Mouse (Mus musculus) spleen, adult 2 months (tissue): ENCODE data around the gene Dnah2. TPM values are rescaled to one million over a fixed set of nuclear protein-coding genes. Genes with fewer than 3 reads are reported as not detected.

ENCODE experiments used
- DNase-seq, 2 experiments: peaks; one replicate each; pipeline versions ENCODE4 v3.0.0 to v3.0.0-alpha.2; 2012 to 2021; ENCODE audit warnings: low spot score in 2 of 2, low read depth in 1 of 2
- H3K27ac ChIP-seq: fragments of 200-500 bp; 2 replicates; pipeline ENCODE4 v1.5.1; 2012; ENCODE audit warnings: low read length, inconsistent platforms; ENCODE audit not compliant: insufficient read depth
- H3K27me3 ChIP-seq: fragments of 200-500 bp; 2 replicates; pipeline ENCODE4 v1.6.1; 2012; ENCODE audit warnings: mild to moderate bottlenecking, moderate library complexity, low read length, inconsistent platforms; ENCODE audit not compliant: control insufficient read depth, insufficient read depth
- H3K36me3 ChIP-seq: fragments of 200-500 bp; 2 replicates; pipeline ENCODE4 v1.6.1; 2012; ENCODE audit warnings: mild to moderate bottlenecking, low read length, inconsistent platforms; ENCODE audit not compliant: control insufficient read depth, insufficient read depth
- H3K4me1 ChIP-seq: fragments of 200-500 bp; 2 replicates; pipeline ENCODE4 v1.6.1; 2011; ENCODE audit warnings: inconsistent platforms; ENCODE audit not compliant: control insufficient read depth, insufficient read depth, insufficient read length
- H3K4me3 ChIP-seq: fragments of 200-500 bp; 2 replicates; pipeline ENCODE4 v1.5.1; 2011; ENCODE audit warnings: mild to moderate bottlenecking, inconsistent platforms; ENCODE audit not compliant: insufficient read depth, insufficient read length; ENCODE audit errors: extremely low read depth
- CTCF ChIP-seq: fragments of 200-500 bp; IDR thresholded peaks from 2 replicates; pipeline ENCODE4 v1.5.1; 2011; ENCODE audit warnings: mild to moderate bottlenecking, inconsistent platforms; ENCODE audit not compliant: insufficient read depth, insufficient read length, insufficient replicate concordance; ENCODE audit errors: extremely low read depth
- POLR2A ChIP-seq: fragments of 200-500 bp; IDR thresholded peaks from 2 replicates; pipeline ENCODE4 v1.6.1; 2011; ENCODE audit warnings: low read depth, low read length, inconsistent platforms
- WGBS: fragments of 180-500 bp; shearing (Covaris S2); methylation state at CpG from one replicate; pipeline ENCODE4 v1.1.7; 2018; 5-methylcytosine and 5-hydroxymethylcytosine counted together
- polyA plus RNA-seq: library from polyadenylated mRNA; depleted of rRNA; stranded (reverse); fragments of >200 nt; gene quantifications from 2 replicates; pipeline ENCODE4 v1.2.3, GENCODE M21; 2012

The Dnah2 gene
- polyA plus RNA-seq, 1 experiment, result 0.29 TPM

GRCm38 (mm10) chr11:69580091-69580514, 31.2 kb upstream of the Dnah2 start, which contains the start of the genes Wrap53 and Trp53:
TSS of gene Wrap53 (minus strand) at chr11:69580255.
TSS of gene Trp53 (plus strand) at chr11:69580359.
- no peaks in the 10 kb centered on the region for H3K27me3 ChIP-seq
- peak; percentile 86 to 95 for DNase-seq
- TF ChIP-seq POLR2A, result peak; percentile 55; the same call in 1 of the 2 replicates
- TF ChIP-seq CTCF, result no peak
- H3K4me1 ChIP-seq, result peaks cover 10% of the 10 kb centered on the region; the same call in 1 of the 2 replicates
- peak within 1 kb of the TSS; percentile 100 for H3K4me3 ChIP-seq
- WGBS, result 1% methylated on average over 13 of the region's 13 CpGs
- no peaks in the 10 kb centered on the region for H3K36me3 ChIP-seq
- peak within 1 kb of the TSS; percentile 94 for H3K27ac ChIP-seq

DNA sequence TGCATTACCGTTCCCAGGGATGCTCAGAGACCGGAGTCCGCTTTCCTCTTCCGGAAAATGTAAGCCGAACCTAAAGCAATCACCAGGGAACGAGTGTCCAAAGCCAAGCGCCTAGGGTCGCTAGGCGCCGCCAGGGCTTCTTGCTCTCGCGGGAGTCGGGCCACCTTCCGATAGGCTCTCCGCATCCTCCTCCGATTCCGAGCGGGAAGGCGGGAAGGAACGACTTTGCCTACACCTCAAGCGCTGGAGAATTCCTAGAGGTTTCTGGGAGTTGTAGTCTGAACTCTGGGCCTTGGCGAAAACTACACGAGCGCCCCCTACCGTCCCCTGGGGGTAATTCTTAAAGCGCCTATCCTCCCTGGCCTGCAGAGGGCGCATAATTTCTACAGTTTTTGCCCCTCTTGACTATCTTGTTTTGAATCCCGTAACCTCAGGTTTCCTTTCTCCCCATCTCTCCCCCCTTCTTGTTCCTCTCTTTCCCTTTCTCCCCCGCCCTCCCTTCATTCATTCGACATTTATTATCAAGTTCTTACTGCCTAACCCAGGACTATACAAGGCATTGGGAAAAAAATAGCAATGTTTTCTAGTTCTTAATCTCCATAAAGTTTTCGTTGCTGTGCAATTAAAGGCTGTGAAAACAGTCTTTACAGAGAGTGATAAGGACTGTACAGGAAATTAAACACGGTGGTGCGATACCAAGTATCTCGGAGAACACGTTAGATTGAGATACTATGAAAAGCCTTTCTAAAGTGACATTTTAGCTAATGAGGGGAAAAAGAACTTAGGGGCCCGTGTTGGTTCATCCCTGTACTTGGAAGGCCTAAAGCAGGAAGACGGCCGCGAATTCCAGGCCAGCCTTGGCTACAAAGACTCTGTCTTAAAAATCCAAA, 30.5 kb upstream of the Dnah2 start:
- Histone ChIP-seq H3K4me1 (peaks cover 7% of the 10 kb centered on the region; the same call in 1 of the 2 replicates), H3K36me3 (no peaks in the 10 kb centered on the region), H3K27me3 (no peaks in the 10 kb centered on the region), H3K4me3 (peak overlapping the region; percentile 100), H3K27ac (peak overlapping the region; percentile 80)
- peak; percentile 84 to 85 for DNase-seq
- WGBS, result under 1% methylated on average over 39 of the region's 39 CpGs
- TF ChIP-seq POLR2A, result no peak
- TF ChIP-seq CTCF, result peak; percentile 98; the same call in 1 of the 2 replicates

DNA sequence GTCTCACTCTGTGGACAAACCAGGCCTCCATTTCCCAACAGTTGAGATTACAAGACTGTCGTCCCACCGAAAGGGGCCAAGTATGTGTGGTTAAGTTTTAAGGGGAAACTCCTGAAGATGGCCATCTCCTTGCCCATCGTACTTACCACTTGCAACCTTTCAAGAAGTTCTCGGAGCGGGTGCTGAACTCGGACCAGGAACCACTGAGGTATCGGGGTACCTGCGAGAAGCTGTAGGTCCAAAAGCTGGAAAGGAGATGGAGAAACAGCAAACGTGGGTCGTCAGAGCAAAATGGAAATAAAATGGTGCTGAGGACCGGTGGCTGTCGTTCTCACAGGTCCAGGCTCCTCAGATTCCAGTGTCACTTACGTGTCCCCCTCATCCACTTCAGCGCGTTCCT, 29.4 kb upstream of the Dnah2 start:
- Histone ChIP-seq H3K4me3 (peak overlapping the region; percentile 100), H3K36me3 (no peaks in the 10 kb centered on the region), H3K4me1 (peaks cover 7% of the 10 kb centered on the region; the same call in 1 of the 2 replicates), H3K27me3 (no peaks in the 10 kb centered on the region), H3K27ac (no peak overlapping the region)
- DNase-seq, result no peak
- 16% methylated on average over 15 of the region's 15 CpGs for WGBS
- TF ChIP-seq POLR2A, result no peak
- TF ChIP-seq CTCF, result no peak

GRCm38 (mm10) chr11:69576307-69576706, 27.4 kb upstream of the Dnah2 start:
- peaks cover 5% of the 10 kb centered on the region; the same call in 1 of the 2 replicates for H3K36me3 ChIP-seq
- no peak for DNase-seq
- no peak overlapping the region for H3K27ac ChIP-seq
- H3K4me3 ChIP-seq, result no peak overlapping the region
- no peak for TF ChIP-seq POLR2A
- no peak for TF ChIP-seq CTCF
- 77% methylated on average over 5 of the region's 5 CpGs for WGBS
- H3K27me3 ChIP-seq, result no peaks in the 10 kb centered on the region
- H3K4me1 ChIP-seq, result peaks cover 7% of the 10 kb centered on the region; the same call in 1 of the 2 replicates

- WGBS, result 61% methylated on average over 3 of the region's 3 CpGs
- no peaks in the 10 kb centered on the region for H3K27me3 ChIP-seq
- TF ChIP-seq POLR2A (no peak), CTCF (no peak)
- peaks cover 8% of the 10 kb centered on the region for H3K36me3 ChIP-seq
- DNase-seq, result peak in 1 of 2 experiments; percentile 12
- peaks cover 7% of the 10 kb centered on the region; the same call in 1 of the 2 replicates for H3K4me1 ChIP-seq
- H3K27ac ChIP-seq, result no peak overlapping the region
- no peak overlapping the region for H3K4me3 ChIP-seq
Observed at GRCm38 (mm10) chr11:69575220-69575619, 26.3 kb upstream of the Dnah2 start.

- no peak for DNase-seq
- WGBS, result 85% methylated on average over 8 of the region's 8 CpGs
- no peaks in the 10 kb centered on the region for H3K4me1 ChIP-seq
- H3K27ac ChIP-seq, result no peak overlapping the region
- peaks cover 31% of the 10 kb centered on the region for H3K36me3 ChIP-seq
- no peak overlapping the region for H3K4me3 ChIP-seq
- H3K27me3 ChIP-seq, result peaks cover 2% of the 10 kb centered on the region; the same call in 1 of the 2 replicates
- TF ChIP-seq POLR2A, result no peak
- TF ChIP-seq CTCF, result no peak
Observed at GRCm38 (mm10) chr11:69565131-69565530, 16.2 kb upstream of the Dnah2 start.
